In the genomic region with DNA sequence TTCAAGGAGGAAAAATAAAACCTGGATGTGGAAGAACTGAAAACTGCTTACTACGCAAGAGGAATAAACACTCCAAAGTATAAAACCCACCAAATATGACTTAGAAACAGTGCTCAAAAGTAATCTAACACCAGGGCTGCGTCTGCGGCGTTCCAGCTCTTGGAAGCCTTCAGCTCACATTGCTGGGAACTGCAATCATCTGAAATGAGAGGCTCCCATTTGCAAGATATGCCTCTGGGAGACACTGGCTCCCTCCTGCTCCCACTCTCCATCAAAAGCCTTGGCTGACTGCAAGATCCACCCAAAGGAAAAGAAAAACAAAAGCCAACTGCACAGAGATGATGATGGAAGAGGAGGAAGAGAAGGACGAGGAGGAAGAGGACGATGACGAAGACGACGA, we compare ENCODE assay signal across 11 mouse cellular contexts. TPM values are rescaled to one million over a fixed set of nuclear protein-coding genes. Genes with fewer than 3 reads are reported as not detected.
A peak's percentile ranks its signal among the peaks of the same experiment; 100 is the strongest.
DNase-seq lines count a peak whose midpoint lies in the region; ATAC-seq lines count a peak whose summit lies in the region.
"Had no signal": no experiment of that assay in that cellular context is flagged by ENCODE, and none has a peak within 500 bp of the region (broad histone marks: within the 10 kb centered on the region; RNA-seq: fewer than 3 reads in every experiment).

No protein-coding gene starts in this region.

- H3K9ac ChIP-seq in hindbrain, embryonic 15.5 days, result no peak overlapping the region
- H3K9ac ChIP-seq in hindbrain, embryonic 11.5 days (ENCODE audit: low read depth, low read length), result no peak overlapping the region
- H3K9ac ChIP-seq in embryonic facial prominence, embryonic 14.5 days (ENCODE audit: low read depth, low read length), result no peak overlapping the region

- DNase-seq in hindbrain, embryonic 11.5 days (ENCODE audit: low spot score), result no peak
- DNase-seq in brain, adult 2 months (ENCODE audit: low read depth, low spot score), result peak; percentile 31
- peak; percentile 68 for DNase-seq in embryonic facial prominence, embryonic 14.5 days (ENCODE audit: low spot score)
- DNase-seq in heart, postnatal 25 days (ENCODE audit: low spot score), result peak; percentile 30
- no peak for DNase-seq in adrenal gland, postnatal 10 days
- DNase-seq in layer of hippocampus, adult 11-12 months (ENCODE audit: low spot score), result no peak
- DNase-seq: adrenal gland, postnatal 36 days; cerebellum, postnatal 10 days; liver; thymus, postnatal 36 days had no signal

- intact Hi-C loops in heart, postnatal 25 days (cut with DNase I), result no loop called here

- WGBS in hindbrain, embryonic 15.5 days, result 86% methylated on average over 9 of the region's 9 CpGs
- 87% methylated on average over 9 of the region's 9 CpGs for WGBS in hindbrain, embryonic 11.5 days
- 81% methylated on average over 9 of the region's 9 CpGs for WGBS in embryonic facial prominence, embryonic 14.5 days

- no peak overlapping the region for H3K4me2 ChIP-seq in hindbrain, embryonic 15.5 days
- H3K4me2 ChIP-seq in hindbrain, embryonic 11.5 days (replicated peaks; ENCODE audit: low read depth, low read length), result no peak overlapping the region
- H3K4me2 ChIP-seq in embryonic facial prominence, embryonic 14.5 days (ENCODE audit: low read depth, low read length), result no peak overlapping the region

- H3K36me3 ChIP-seq in hindbrain, embryonic 15.5 days, result no peaks in the 10 kb centered on the region
- H3K36me3 ChIP-seq in hindbrain, embryonic 11.5 days (ENCODE audit: control insufficient read depth, insufficient read depth, low read length), result no peaks in the 10 kb centered on the region
- 0 out of 2 replicates have a peak, but pooled peaks cover 3% of the 10 kb centered on the region for H3K36me3 ChIP-seq in embryonic facial prominence, embryonic 14.5 days (ENCODE audit: control insufficient read depth, insufficient read depth, low read length)

- H3K27me3 ChIP-seq in hindbrain, embryonic 15.5 days, result no peaks in the 10 kb centered on the region
- H3K27me3 ChIP-seq in hindbrain, embryonic 11.5 days (ENCODE audit: control insufficient read depth, insufficient read depth, low read length), result no peaks in the 10 kb centered on the region
- no peaks in the 10 kb centered on the region for H3K27me3 ChIP-seq in embryonic facial prominence, embryonic 14.5 days (replicated peaks; ENCODE audit: control insufficient read depth, insufficient read depth, low read length)

- H3K4me3 ChIP-seq in hindbrain, embryonic 15.5 days, result no peak overlapping the region
- no peak overlapping the region for H3K4me3 ChIP-seq in hindbrain, embryonic 11.5 days (ENCODE audit: low read depth, low read length)
- H3K4me3 ChIP-seq in embryonic facial prominence, embryonic 14.5 days (ENCODE audit: low read depth, low read length), result no peak overlapping the region

- peaks cover 7% of the 10 kb centered on the region; the same call in 1 of the 2 replicates for H3K4me1 ChIP-seq in hindbrain, embryonic 15.5 days (replicated peaks)
- no peaks in the 10 kb centered on the region for H3K4me1 ChIP-seq in hindbrain, embryonic 11.5 days (replicated peaks; ENCODE audit: control insufficient read depth, insufficient read depth, low read length)
- 0 out of 2 replicates have a peak, but pooled peaks cover 2% of the 10 kb centered on the region for H3K4me1 ChIP-seq in embryonic facial prominence, embryonic 14.5 days (ENCODE audit: control insufficient read depth, insufficient read depth, low read length)

- H3K9me3 ChIP-seq in hindbrain, embryonic 15.5 days, result no peaks in the 10 kb centered on the region
- no peaks in the 10 kb centered on the region for H3K9me3 ChIP-seq in hindbrain, embryonic 11.5 days (ENCODE audit: control insufficient read depth, low read length)
- no peaks in the 10 kb centered on the region for H3K9me3 ChIP-seq in embryonic facial prominence, embryonic 14.5 days (ENCODE audit: control insufficient read depth, low read length)

- no peak for ATAC-seq in hindbrain, embryonic 15.5 days (ENCODE audit: low FRiP score, low read depth)
- ATAC-seq in hindbrain, embryonic 11.5 days (ENCODE audit: low FRiP score), result no peak
- peak; percentile 62; the same call in 1 of the 2 replicates for ATAC-seq in embryonic facial prominence, embryonic 14.5 days (ENCODE audit: low read depth)

- H3K27ac ChIP-seq in hindbrain, embryonic 15.5 days (replicated peaks), result 0 out of 2 replicates have a peak overlapping the region, but pooled peaks have one; percentile 37
- H3K27ac ChIP-seq in hindbrain, embryonic 11.5 days (ENCODE audit: low read depth, low read length), result no peak overlapping the region
- H3K27ac ChIP-seq in embryonic facial prominence, embryonic 14.5 days (replicated peaks; ENCODE audit: low read depth, low read length), result peak overlapping the region; percentile 49

RNA-seq across cellular contexts. Expression of a gene that starts 19.2 kb away (rescaled TPM):
- polyA plus RNA-seq in hindbrain, embryonic 15.5 days (2015; fragmentation: Nextera tagmentation; extraction: Ambion mirVana), result 8.9 and 10.2 TPM in 2 replicates
- 18.6 and 20.2 TPM in 2 replicates for polyA plus RNA-seq in hindbrain, embryonic 11.5 days (2014; fragmentation: Nextera tagmentation; extraction: Ambion mirVana)
- 15.8 and 18.5 TPM in 2 replicates for polyA plus RNA-seq in embryonic facial prominence, embryonic 14.5 days (2014; fragmentation: Nextera tagmentation; extraction: Ambion mirVana)
- total RNA-seq in heart, postnatal 25 days (2021), result 1 to 10 TPM; 3.7 to 5.3 TPM
- total RNA-seq in adrenal gland, postnatal 10 days (2021), result 10 to 100 TPM; 14.9 to 25.8 TPM

Comparison
In these comparisons a context has a peak if more than half of its experiments do, and no peak if none do; other contexts are left out.
1. DNase-seq: peak in brain, adult 2 months (single experiment), embryonic facial prominence, embryonic 14.5 days (single experiment) and heart, postnatal 25 days (single experiment); none in hindbrain, embryonic 11.5 days (single experiment), adrenal gland, postnatal 10 days (single experiment) and layer of hippocampus, adult 11-12 months (single experiment).